Comparison of ENCODE assay signal across 23 mouse cellular contexts in the genomic region with DNA sequence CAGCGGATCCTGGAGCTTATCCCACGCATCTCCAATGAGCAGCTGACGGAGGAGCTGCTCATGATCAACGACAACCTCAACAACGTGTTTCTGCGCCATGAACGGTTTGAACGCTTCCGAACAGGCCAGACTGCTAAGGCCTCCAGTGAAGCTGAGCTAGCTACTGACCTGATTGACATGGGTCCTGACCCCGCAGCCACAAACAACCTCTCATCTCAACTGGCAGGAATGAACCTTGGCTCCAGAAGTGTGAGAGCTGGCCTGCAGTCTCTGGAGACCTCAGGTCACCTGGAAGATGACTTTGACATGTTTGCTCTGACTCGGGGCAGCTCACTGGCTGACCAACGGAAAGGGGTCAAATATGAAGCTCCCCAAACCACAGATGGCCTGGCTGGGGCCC. TPM values are rescaled to one million over a fixed set of nuclear protein-coding genes. Genes with fewer than 3 reads are reported as not detected.
DNase-seq lines count a peak whose midpoint lies in the region; ATAC-seq and TF ChIP-seq lines count a peak whose summit lies in the region.
"Not testable (repeated sequence)": the region's sequence is repeated elsewhere in the genome, so short reads cannot be mapped to it uniquely, and the experiment has no call there.
"Had no signal": no experiment of that assay in that cellular context is flagged by ENCODE, and none has a peak within 500 bp of the region (broad histone marks: within the 10 kb centered on the region; RNA-seq: fewer than 3 reads in every experiment).

No protein-coding gene starts in this region.

- H3K36me3 ChIP-seq in liver, adult 2 months (ENCODE audit: control insufficient read depth, insufficient read depth, low read length); liver, embryonic 11.5 days (ENCODE audit: control insufficient read depth, insufficient read depth, low read length); liver, embryonic 12.5 days; liver, embryonic 13.5 days; liver, embryonic 14.5 days (replicated peaks; ENCODE audit: control insufficient read depth, insufficient read depth, low read depth); liver, embryonic 15.5 days (replicated peaks); liver, embryonic 16.5 days (ENCODE audit: control insufficient read depth, insufficient read depth): not testable (repeated sequence)

- H3K79me2 ChIP-seq in liver, adult 2 months (ENCODE audit: control insufficient read depth, insufficient read depth, low read length): not testable (repeated sequence)

- ATAC-seq in liver, embryonic 11.5 days (replicated peaks; ENCODE audit: low FRiP score): peak; percentile 47; the same call in 1 of the 2 replicates
- peak; percentile 40; the same call in 1 of the 2 replicates for ATAC-seq in liver, embryonic 12.5 days
- ATAC-seq in liver, embryonic 13.5 days (ENCODE audit: low read depth): peak; percentile 56
- ATAC-seq in liver, embryonic 14.5 days (ENCODE audit: insufficient read depth): peak; percentile 17; the same call in 1 of the 2 replicates
- peak; percentile 49; the same call in 1 of the 2 replicates for ATAC-seq in liver, embryonic 15.5 days (ENCODE audit: insufficient read depth)
- peak; percentile 47; the same call in 1 of the 2 replicates for ATAC-seq in liver, embryonic 16.5 days (ENCODE audit: low read depth)

- H3K27me3 ChIP-seq in liver, adult 2 months (ENCODE audit: control insufficient read depth, insufficient read depth, low read length); liver, embryonic 11.5 days (replicated peaks; ENCODE audit: control insufficient read depth, insufficient read depth, low read length); liver, embryonic 12.5 days (replicated peaks); liver, embryonic 13.5 days; liver, embryonic 14.5 days (ENCODE audit: control insufficient read depth, insufficient read depth, low read length); liver, embryonic 15.5 days; liver, embryonic 16.5 days (ENCODE audit: control insufficient read depth, insufficient read depth, low read depth, low read length): not testable (repeated sequence)

- not testable (repeated sequence) for TF ChIP-seq EP300 in liver, embryonic 14.5 days (IDR thresholded peaks at IDR 0.05; ENCODE audit: low read depth)

- not testable (repeated sequence) for H3K4me1 ChIP-seq in liver, adult 2 months (ENCODE audit: control insufficient read depth, insufficient read depth, low read length); liver, embryonic 11.5 days (replicated peaks; ENCODE audit: control insufficient read depth, insufficient read depth, low read length); liver, embryonic 12.5 days; liver, embryonic 13.5 days (replicated peaks); liver, embryonic 14.5 days (replicated peaks; ENCODE audit: control insufficient read depth in 2 of 2, insufficient read depth in 2 of 2, low read length in 1 of 2); liver, embryonic 15.5 days (replicated peaks); liver, embryonic 16.5 days (ENCODE audit: control insufficient read depth, low read depth, low read length)

- DNase-seq in liver, adult 2 months (ENCODE audit: extremely low read depth, low read depth, low spot score): peak; percentile 85
- not testable (repeated sequence) for DNase-seq in liver, embryonic 11.5 days (ENCODE audit: low spot score); liver, embryonic 13.5 days; liver, embryonic 14.5 days (ENCODE audit: low read depth in 3 of 3, low spot score in 3 of 3)

- WGBS in liver, adult 2 months: 32% methylated on average over 12 of the region's 12 CpGs
- 77% methylated on average over 12 of the region's 12 CpGs for WGBS in liver, embryonic 11.5 days
- WGBS in liver, embryonic 12.5 days (ENCODE audit: insufficient replicate concordance): 67% methylated on average over 12 of the region's 12 CpGs
- WGBS in liver, embryonic 13.5 days (ENCODE audit: insufficient replicate concordance): 72% methylated on average over 12 of the region's 12 CpGs
- WGBS in liver, embryonic 14.5 days (ENCODE audit: insufficient replicate concordance): 76% methylated on average over 12 of the region's 12 CpGs
- 72% methylated on average over 12 of the region's 12 CpGs for WGBS in liver, embryonic 15.5 days (ENCODE audit: insufficient replicate concordance)
- 71% methylated on average over 12 of the region's 12 CpGs for WGBS in liver, embryonic 16.5 days (ENCODE audit: insufficient replicate concordance)

- not testable (repeated sequence) for H3K27ac ChIP-seq in liver, adult 2 months (replicated peaks; ENCODE audit: insufficient read depth, low read depth, low read length); liver, embryonic 11.5 days (ENCODE audit: low read depth, low read length); liver, embryonic 12.5 days; liver, embryonic 13.5 days; liver, embryonic 14.5 days; liver, embryonic 15.5 days (replicated peaks); liver, embryonic 16.5 days (ENCODE audit: low read length)

- not testable (repeated sequence) for H3K4me2 ChIP-seq in liver, embryonic 11.5 days; liver, embryonic 12.5 days; liver, embryonic 13.5 days; liver, embryonic 14.5 days (ENCODE audit: low read depth); liver, embryonic 15.5 days; liver, embryonic 16.5 days (ENCODE audit: low read depth, low read length)

- not testable (repeated sequence) for TF ChIP-seq POLR2A in liver, adult 2 months (IDR thresholded peaks at IDR 0.05; ENCODE audit: extremely low read depth, insufficient read depth, low read length)

- H3K9me3 ChIP-seq in liver, embryonic 11.5 days (ENCODE audit: control insufficient read depth, low read length); liver, embryonic 12.5 days (replicated peaks); liver, embryonic 13.5 days (replicated peaks); liver, embryonic 14.5 days (ENCODE audit: control insufficient read depth, low read length); liver, embryonic 15.5 days (replicated peaks); liver, embryonic 16.5 days (replicated peaks; ENCODE audit: control insufficient read depth, low read length): not testable (repeated sequence)

- H3K9ac ChIP-seq in liver, adult 2 months (ENCODE audit: low read depth, low read length); liver, embryonic 11.5 days (ENCODE audit: low read depth, low read length); liver, embryonic 12.5 days; liver, embryonic 13.5 days; liver, embryonic 14.5 days (replicated peaks); liver, embryonic 15.5 days; liver, embryonic 16.5 days (ENCODE audit: low read depth, low read length): not testable (repeated sequence)

- not testable (repeated sequence) for TF ChIP-seq CTCF in liver, adult 2 months (IDR thresholded peaks at IDR 0.05; ENCODE audit: low read depth, low read length); liver, embryonic 14.5 days (IDR thresholded peaks at IDR 0.05; ENCODE audit: low read depth)

- not testable (repeated sequence) for H3K4me3 ChIP-seq in liver, adult 2 months (ENCODE audit: insufficient read depth, low read depth, low read length); liver, embryonic 11.5 days (ENCODE audit: low read depth, low read length); liver, embryonic 12.5 days; liver, embryonic 13.5 days (replicated peaks); liver, embryonic 14.5 days (ENCODE audit: insufficient read depth in 1 of 2, low read depth in 2 of 2, low read length in 2 of 2); liver, embryonic 15.5 days (replicated peaks); liver, embryonic 16.5 days (ENCODE audit: low read depth, low read length)

RNA-seq across cellular contexts. Expression of a gene that starts 16.5 kb away (rescaled TPM):
- total RNA-seq in liver, adult 2 months (2014; rRNA removed): 9.0 and 25.9 TPM in 2 replicates
- polyA plus RNA-seq in liver, adult 2 months (2012; rRNA removed): 0.22 and 0.62 TPM in 2 replicates
- polyA plus RNA-seq in liver, embryonic 11.5 days (2014; fragmentation: Nextera tagmentation; extraction: Ambion mirVana): not detected in 2 replicates
- polyA plus RNA-seq in liver, embryonic 12.5 days (2016; fragmentation: Nextera tagmentation; extraction: Ambion mirVana): not detected in 2 replicates
- not detected in 2 replicates for polyA plus RNA-seq in liver, embryonic 13.5 days (2015; fragmentation: Nextera tagmentation; extraction: Ambion mirVana)
- 0.06 and 0.07 TPM in 2 replicates for polyA plus RNA-seq in liver, embryonic 14.5 days (2012; rRNA removed)
- polyA plus RNA-seq in liver, embryonic 14.5 days (2014; fragmentation: Nextera tagmentation; extraction: Ambion mirVana): 0.14 TPM in 1 of 2 replicates, not detected in the other
- 0.07 and 0.10 TPM in 2 replicates for polyA plus RNA-seq in liver, embryonic 15.5 days (2015; fragmentation: Nextera tagmentation; extraction: Ambion mirVana)
- polyA plus RNA-seq in liver, embryonic 16.5 days (2015; fragmentation: Nextera tagmentation; extraction: Ambion mirVana): 0.09 and 0.28 TPM in 2 replicates
- total RNA-seq: CH12.LX, ES-E14, MEL had no signal
- polyA plus RNA-seq: activated CD4-positive, CD25-positive, alpha-beta regulatory T cell, adult 4 months; adrenal gland, adult 2 months; brain, embryonic 14.5 days; C2C12; CD4-positive, CD25-positive, alpha-beta regulatory T cell, adult 4 months; G1E; Patski had no signal

RNA-seq across cellular contexts. Expression of a gene that starts 22.4 kb away (rescaled TPM):
- not detected in 2 replicates for total RNA-seq in liver, adult 2 months (2014; rRNA removed)
- polyA plus RNA-seq in liver, adult 2 months (2012; rRNA removed): not detected in 2 replicates
- polyA plus RNA-seq in liver, embryonic 11.5 days (2014; fragmentation: Nextera tagmentation; extraction: Ambion mirVana): 0.18 TPM in 1 of 2 replicates, not detected in the other
- polyA plus RNA-seq in liver, embryonic 12.5 days (2016; fragmentation: Nextera tagmentation; extraction: Ambion mirVana): 0.12 TPM in 1 of 2 replicates, not detected in the other
- polyA plus RNA-seq in liver, embryonic 13.5 days (2015; fragmentation: Nextera tagmentation; extraction: Ambion mirVana): 0.23 and 0.29 TPM in 2 replicates
- polyA plus RNA-seq in liver, embryonic 14.5 days (2012; rRNA removed): 0.03 and 0.11 TPM in 2 replicates
- polyA plus RNA-seq in liver, embryonic 14.5 days (2014; fragmentation: Nextera tagmentation; extraction: Ambion mirVana): 0.14 and 0.55 TPM in 2 replicates
- 0.51 and 0.56 TPM in 2 replicates for polyA plus RNA-seq in liver, embryonic 15.5 days (2015; fragmentation: Nextera tagmentation; extraction: Ambion mirVana)
- 0.24 and 0.27 TPM in 2 replicates for polyA plus RNA-seq in liver, embryonic 16.5 days (2015; fragmentation: Nextera tagmentation; extraction: Ambion mirVana)
- total RNA-seq: adrenal gland, adult 18-20 months; adrenal gland, adult 2 months; adrenal gland, adult 8-10 months; adrenal gland, postnatal 14 days; adrenal gland, postnatal 25 days; adrenal gland, postnatal 36 days; adrenal gland, postnatal 4 days; CH12.LX; ES-E14; MEL had no signal
- polyA plus RNA-seq: C2C12; CD4-positive, CD25-positive, alpha-beta regulatory T cell, adult 4 months; G1E; Patski had no signal
